Mouse (Mus musculus) lung, postnatal 0 days (tissue): ENCODE data around the gene Atp7a. TPM values are rescaled to one million over a fixed set of nuclear protein-coding genes. Genes with fewer than 3 reads are reported as not detected.
A peak's percentile ranks its signal among the peaks of the same experiment; 100 is the strongest.

Experiments used
- ATAC-seq: fragments of 200-750 bp; cut with Nextera tagmentation; 2 replicates; pipeline ENCODE4 v1.8.0; 2017; ENCODE audit warnings: moderate library complexity
- DNase-seq: peaks from one replicate; pipeline ENCODE4 v3.0.0-alpha.2; 2016; ENCODE audit warnings: low spot score
- H3K27ac ChIP-seq: fragments of 300-500 bp; sonication (generic); 2 replicates; pipeline ENCODE4 v1.5.1; 2014; ENCODE audit warnings: antibody characterized with exemption, mild to moderate bottlenecking, low read length, mixed read lengths
- H3K27me3 ChIP-seq: fragments of 300-500 bp; sonication (generic); replicated peaks from 2 replicates; pipeline ENCODE4 v1.6.1; 2014; ENCODE audit warnings: low read length, mixed read lengths; ENCODE audit not compliant: insufficient read depth
- H3K36me3 ChIP-seq: fragments of 300-500 bp; sonication (generic); 2 replicates; pipeline ENCODE4 v1.6.1; 2014; ENCODE audit warnings: low read length, mixed read lengths; ENCODE audit not compliant: insufficient read depth
- H3K4me1 ChIP-seq: fragments of 300-500 bp; sonication (generic); 2 replicates; pipeline ENCODE4 v1.6.1; 2014; ENCODE audit warnings: antibody characterized with exemption, low read depth, low read length, mixed read lengths; ENCODE audit not compliant: insufficient read depth
- H3K4me2 ChIP-seq: fragments of 300-500 bp; sonication (generic); replicated peaks from 2 replicates; pipeline ENCODE4 v1.6.1; 2014; ENCODE audit warnings: low read depth, mild to moderate bottlenecking, low read length, moderate library complexity, mixed read lengths
- H3K4me3 ChIP-seq: fragments of 300-500 bp; sonication (generic); 2 replicates; pipeline ENCODE4 v1.5.1; 2014; ENCODE audit warnings: low read depth, low read length
- H3K9ac ChIP-seq: fragments of 300-500 bp; sonication (generic); replicated peaks from 2 replicates; pipeline ENCODE4 v1.6.1; 2014; ENCODE audit warnings: low read depth, mild to moderate bottlenecking
- H3K9me3 ChIP-seq: fragments of 300-500 bp; sonication (generic); 2 replicates; pipeline ENCODE4 v1.6.1; 2016; ENCODE audit warnings: low read length, mixed read lengths
- CTCF ChIP-seq: IDR thresholded peaks from 2 replicates; pipeline ENCODE4 v1.5.1; 2016; ENCODE audit warnings: antibody characterized with exemption, mild to moderate bottlenecking
- EP300 ChIP-seq: IDR thresholded peaks from 2 replicates; pipeline ENCODE4 v1.6.1; 2016; ENCODE audit warnings: antibody characterized with exemption, mild to moderate bottlenecking, control low read depth
- WGBS: fragments of 180-500 bp; shearing (Covaris S2); extraction: QIAGEN DNeasy Blood & Tissue Kit; methylation state at CpG from one replicate; pipeline ENCODE4 v1.1.7; 2014; 5-methylcytosine and 5-hydroxymethylcytosine counted together
- polyA plus RNA-seq: library from polyadenylated mRNA; unstranded; fragments of >200 nt; fragmentation: Nextera tagmentation; extraction: Ambion mirVana; gene quantifications from 2 replicates; pipeline ENCODE4 v1.2.1, GENCODE M21; 2015

Atp7a gene
- polyA plus RNA-seq, 1 experiment from 2014 or later = 20.5 TPM

DNA sequence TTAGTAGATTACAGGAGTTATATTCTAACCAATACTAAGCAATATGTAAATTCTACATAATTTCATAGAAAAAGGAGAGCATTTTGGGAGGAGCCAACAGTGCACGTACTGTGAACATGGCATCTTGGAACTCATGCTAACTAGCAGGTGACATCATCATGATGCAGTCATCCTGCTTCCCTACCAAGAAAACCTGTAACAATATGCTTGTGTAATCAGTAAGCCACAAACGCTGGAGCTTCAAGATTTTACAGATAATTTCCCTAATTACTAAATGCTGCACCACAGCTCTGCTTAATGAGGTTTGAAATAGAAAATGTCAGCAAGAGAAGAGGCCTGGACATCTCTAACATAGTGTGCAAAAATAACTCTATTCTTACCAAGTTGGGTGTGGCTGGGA lies 8.7 kb downstream of the Atp7a start:
- H3K4me2 ChIP-seq = no peak overlapping the region
- no peaks in the 10 kb centered on the region for H3K27me3 ChIP-seq
- ATAC-seq (no peak), DNase-seq (no peak)
- H3K9me3 ChIP-seq = no peaks in the 10 kb centered on the region
- no peak overlapping the region for H3K4me3 ChIP-seq
- no peak overlapping the region for H3K27ac ChIP-seq
- WGBS = 55% methylated on average over 2 of the region's 2 CpGs
- TF ChIP-seq EP300 = no peak
- no peak for TF ChIP-seq CTCF
- H3K4me1 ChIP-seq = no peaks in the 10 kb centered on the region; the same call in 1 of the 2 replicates
- no peaks in the 10 kb centered on the region for H3K36me3 ChIP-seq
- no peak overlapping the region for H3K9ac ChIP-seq

DNA sequence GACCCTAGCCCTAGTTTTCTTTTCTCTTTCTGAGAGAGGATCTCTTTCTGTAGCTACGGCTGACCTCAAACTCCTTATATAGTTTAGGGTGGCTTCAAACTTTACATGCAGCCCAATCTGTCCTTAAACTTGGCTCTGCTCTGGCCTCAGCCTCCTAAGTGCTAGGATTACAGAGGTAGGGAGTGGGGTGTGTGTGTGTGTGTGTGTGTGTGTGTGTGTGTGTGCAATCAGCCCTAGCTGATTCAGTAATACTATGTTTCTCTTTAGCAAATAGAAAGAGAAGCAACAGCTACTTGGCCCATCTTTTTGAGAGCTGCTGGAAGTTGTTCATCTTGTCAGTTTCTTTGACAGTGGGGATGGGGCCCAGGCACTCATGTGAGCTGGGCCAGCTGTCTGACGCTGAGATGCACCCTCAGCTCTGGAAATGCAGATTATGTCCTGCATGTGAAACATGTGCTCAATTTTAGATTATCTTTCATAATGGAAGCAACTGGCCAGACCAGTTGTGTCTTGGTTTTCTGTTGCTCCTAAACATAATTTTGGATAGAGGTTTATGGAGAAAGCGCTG lies 10.2 kb downstream of the Atp7a start:
- WGBS = 71% methylated on average over 3 of the region's 3 CpGs
- no peaks in the 10 kb centered on the region; the same call in 1 of the 2 replicates for H3K4me1 ChIP-seq
- no peak overlapping the region for H3K4me3 ChIP-seq
- TF ChIP-seq EP300 (no peak), CTCF (no peak)
- no peak overlapping the region for H3K9ac ChIP-seq
- ATAC-seq (peak; percentile 54), DNase-seq (no peak)
- H3K9me3 ChIP-seq = no peaks in the 10 kb centered on the region
- H3K4me2 ChIP-seq = no peak overlapping the region
- no peaks in the 10 kb centered on the region for H3K36me3 ChIP-seq
- no peaks in the 10 kb centered on the region for H3K27me3 ChIP-seq
- no peak overlapping the region for H3K27ac ChIP-seq

DNA sequence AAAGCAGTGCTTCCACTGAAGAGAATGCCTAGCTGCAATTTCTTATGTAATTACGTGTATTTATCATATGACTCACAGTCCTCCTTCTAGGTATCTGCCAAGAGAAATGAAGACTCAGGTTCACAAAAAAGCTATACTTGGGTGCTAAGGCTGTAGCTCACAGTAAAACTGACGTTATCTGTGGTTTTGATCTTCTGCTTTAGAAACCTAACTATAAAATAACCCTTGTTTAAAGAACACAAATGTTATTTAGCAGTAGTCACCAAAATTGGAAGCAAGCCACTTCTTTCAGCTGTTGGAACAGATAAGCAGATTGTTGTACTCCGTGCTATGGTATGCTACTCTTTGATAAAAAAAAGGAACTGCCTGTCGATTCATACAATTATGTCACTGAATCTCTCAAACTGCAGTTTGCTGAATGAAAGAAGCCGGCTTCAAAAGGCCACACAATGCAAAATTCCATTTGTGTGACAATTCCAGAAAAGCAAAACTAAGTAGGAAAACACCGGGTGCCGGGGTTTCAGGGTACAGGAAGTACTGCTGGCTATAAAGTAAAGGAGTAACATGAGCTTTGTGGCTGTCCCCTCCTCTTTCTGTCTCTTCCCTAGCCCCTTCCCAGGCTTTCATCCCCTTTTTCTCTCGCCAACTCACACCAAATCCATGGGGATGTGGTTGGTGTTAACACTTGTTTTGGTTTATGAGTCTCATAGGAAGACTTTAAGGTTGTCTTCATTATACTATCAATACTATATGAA lies 17.0 kb downstream of the Atp7a start:
- no peak overlapping the region for H3K4me3 ChIP-seq
- TF ChIP-seq CTCF (no peak), EP300 (peak; percentile 84)
- DNase-seq = peak; percentile 69
- peak overlapping the region; percentile 62; the same call in 1 of the 2 replicates for H3K27ac ChIP-seq
- H3K4me2 ChIP-seq = 0 out of 2 replicates have a peak overlapping the region, but pooled peaks have one; percentile 17
- no peak overlapping the region for H3K9ac ChIP-seq
- no peaks in the 10 kb centered on the region for H3K27me3 ChIP-seq
- H3K36me3 ChIP-seq = no peaks in the 10 kb centered on the region
- H3K4me1 ChIP-seq = no peaks in the 10 kb centered on the region; the same call in 1 of the 2 replicates
- H3K9me3 ChIP-seq = no peaks in the 10 kb centered on the region
- ATAC-seq = peak; percentile 72
- WGBS = 24% methylated on average over 8 of the region's 8 CpGs

DNA sequence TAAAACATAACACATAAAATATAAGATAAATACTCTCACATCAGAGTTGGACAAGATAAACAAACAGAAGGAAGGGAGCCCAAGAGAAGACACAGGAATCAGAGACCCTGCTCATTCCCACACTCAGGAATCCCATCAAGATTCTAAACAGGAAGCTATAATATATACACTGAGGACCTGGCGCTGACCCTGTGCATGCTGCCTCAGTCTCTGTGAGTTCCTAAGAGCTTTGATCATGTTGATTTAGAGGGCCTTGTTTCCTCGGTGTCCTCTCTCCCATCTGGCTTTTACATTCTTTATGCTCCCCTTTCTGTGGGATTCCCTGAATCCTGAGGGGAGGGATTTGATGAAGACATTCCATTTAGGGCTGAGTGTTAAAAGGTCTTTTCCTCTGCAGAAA lies 18.4 kb downstream of the Atp7a start:
- Histone ChIP-seq H3K27ac (peak overlapping the region; percentile 59; the same call in 1 of the 2 replicates), H3K4me1 (no peaks in the 10 kb centered on the region; the same call in 1 of the 2 replicates), H3K4me3 (no peak overlapping the region), H3K36me3 (no peaks in the 10 kb centered on the region), H3K9me3 (no peaks in the 10 kb centered on the region), H3K9ac (no peak overlapping the region), H3K4me2 (no peak overlapping the region), H3K27me3 (no peaks in the 10 kb centered on the region)
- TF ChIP-seq EP300 = peak; percentile 76
- TF ChIP-seq CTCF = no peak
- 26% methylated on average over 2 of the region's 2 CpGs for WGBS
- peak; percentile 45 for DNase-seq
- ATAC-seq = peak; percentile 78

DNA sequence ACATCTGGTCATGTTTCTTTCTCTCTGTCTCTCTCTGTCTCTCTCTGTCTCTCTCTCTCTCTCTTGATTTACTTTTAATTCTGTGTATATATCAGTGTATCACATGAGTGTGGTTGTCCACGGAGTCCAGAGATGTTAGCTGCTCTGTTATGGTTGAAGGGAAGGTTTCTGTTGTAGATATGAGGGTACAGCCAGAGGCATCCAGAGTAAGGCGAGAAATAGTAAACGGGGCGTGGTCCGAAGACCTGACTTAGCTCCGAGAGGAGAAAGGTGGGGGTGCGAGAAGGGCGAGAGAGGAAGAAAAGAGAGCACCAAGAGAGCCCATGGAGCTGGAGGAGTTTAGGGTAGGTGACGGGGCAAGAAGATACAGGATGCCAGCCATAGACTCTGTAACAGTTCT lies 18.9 kb downstream of the Atp7a start:
- no peaks in the 10 kb centered on the region for H3K27me3 ChIP-seq
- ATAC-seq = peak; percentile 8; the same call in 1 of the 2 replicates
- whole genome bisulfite sequencing = 34% methylated on average over 9 of the region's 9 CpGs
- H3K4me3 ChIP-seq = no peak overlapping the region
- peak overlapping the region; percentile 59 for H3K27ac ChIP-seq
- peak overlapping the region; percentile 5; the same call in 1 of the 2 replicates for H3K4me2 ChIP-seq
- TF ChIP-seq CTCF (no peak), EP300 (no peak)
- H3K9me3 ChIP-seq = no peaks in the 10 kb centered on the region
- no peak for DNase-seq
- H3K4me1 ChIP-seq = no peaks in the 10 kb centered on the region; the same call in 1 of the 2 replicates
- no peaks in the 10 kb centered on the region for H3K36me3 ChIP-seq
- H3K9ac ChIP-seq = no peak overlapping the region

DNA sequence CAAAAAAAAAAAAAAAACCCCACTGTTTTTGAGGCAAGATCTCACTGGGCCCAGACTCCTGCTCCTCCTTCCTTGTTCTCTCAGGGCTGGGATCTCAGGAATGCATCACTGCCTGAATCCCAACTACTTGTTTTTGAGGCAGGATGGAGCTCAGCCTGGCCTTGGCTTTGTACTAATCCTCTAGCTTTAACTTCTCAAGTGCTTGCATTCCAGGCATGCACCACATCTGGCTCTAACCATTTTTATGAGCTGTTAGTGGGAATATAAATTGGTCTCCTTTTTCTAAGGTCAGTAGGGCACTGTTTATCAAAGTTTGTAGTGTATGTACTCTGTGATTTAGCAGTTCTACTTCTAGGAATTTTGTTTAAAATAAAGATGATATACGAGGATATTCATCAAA lies 21.1 kb downstream of the Atp7a start:
- Histone ChIP-seq H3K9me3 (no peaks in the 10 kb centered on the region), H3K9ac (no peak overlapping the region), H3K27ac (no peak overlapping the region), H3K4me3 (no peak overlapping the region), H3K4me1 (no peaks in the 10 kb centered on the region; the same call in 1 of the 2 replicates), H3K36me3 (no peaks in the 10 kb centered on the region), H3K4me2 (no peak overlapping the region), H3K27me3 (no peaks in the 10 kb centered on the region)
- 29% methylated on average over 1 of the region's 1 CpGs for WGBS
- ATAC-seq (peak; percentile 20; the same call in 1 of the 2 replicates), DNase-seq (no peak)
- no peak for TF ChIP-seq EP300
- no peak for TF ChIP-seq CTCF
